Mouse (Mus musculus) telencephalon, adult 2 months (tissue): ENCODE data around the gene Kcnma1.

Experiments
- DNase-seq: peaks from one replicate; pipeline ENCODE4 v3.0.0-alpha.2; 2011; ENCODE audit warnings: low read depth, low spot score

The Kcnma1 gene

GRCm38 (mm10) chr14:23602937-23603336, 411.4 kb downstream of the Kcnma1 start:
- DNase-seq, result no peak

GRCm38 (mm10) chr14:23602054-23602453, 412.2 kb downstream of the Kcnma1 start:
- no peak for DNase-seq

GRCm38 (mm10) chr14:23594629-23595028, 419.7 kb downstream of the Kcnma1 start:
- peak; percentile 79 for DNase-seq

GRCm38 (mm10) chr14:23592826-23593447, 421.4 kb downstream of the Kcnma1 start:
- no peak for DNase-seq

GRCm38 (mm10) chr14:23589744-23590481, 424.4 kb downstream of the Kcnma1 start:
- no peak for DNase-seq

GRCm38 (mm10) chr14:23587451-23587850, 426.8 kb downstream of the Kcnma1 start:
- peak; percentile 82 for DNase-seq

- no peak for DNase-seq
Measured at GRCm38 (mm10) chr14:23583235-23583634, 431.1 kb downstream of the Kcnma1 start.

GRCm38 (mm10) chr14:23581282-23581681, 433.0 kb downstream of the Kcnma1 start:
- peak; percentile 55 for DNase-seq

- DNase-seq, result no peak
Measured at GRCm38 (mm10) chr14:23575951-23576350, 438.3 kb downstream of the Kcnma1 start.

- DNase-seq, result no peak
Measured at GRCm38 (mm10) chr14:23574136-23574535, 440.2 kb downstream of the Kcnma1 start.

GRCm38 (mm10) chr14:23573385-23573784, 440.9 kb downstream of the Kcnma1 start:
- no peak for DNase-seq

- DNase-seq, result no peak
Measured at GRCm38 (mm10) chr14:23572778-23573177, 441.5 kb downstream of the Kcnma1 start.

- no peak for DNase-seq
Measured at GRCm38 (mm10) chr14:23570251-23570650, 444.0 kb downstream of the Kcnma1 start.

GRCm38 (mm10) chr14:23565931-23566330, 448.4 kb downstream of the Kcnma1 start:
- no peak for DNase-seq

- DNase-seq, result no peak
Measured at GRCm38 (mm10) chr14:23564474-23564873, 449.8 kb downstream of the Kcnma1 start.

GRCm38 (mm10) chr14:23563180-23563579, 451.1 kb downstream of the Kcnma1 start:
- no peak for DNase-seq

GRCm38 (mm10) chr14:23555647-23556046, 458.6 kb downstream of the Kcnma1 start:
- DNase-seq, result no peak

- no peak for DNase-seq
Measured at GRCm38 (mm10) chr14:23552252-23552974, 461.9 kb downstream of the Kcnma1 start.

GRCm38 (mm10) chr14:23550467-23550866, 463.8 kb downstream of the Kcnma1 start:
- no peak for DNase-seq

- DNase-seq, result no peak
Measured at GRCm38 (mm10) chr14:23542131-23542530, 472.2 kb downstream of the Kcnma1 start.

- DNase-seq, result no peak
Measured at GRCm38 (mm10) chr14:23539621-23540020, 474.7 kb downstream of the Kcnma1 start.

GRCm38 (mm10) chr14:23533346-23533745, 480.9 kb downstream of the Kcnma1 start:
- DNase-seq, result no peak
